Mouse (Mus musculus): ENCODE data around the gene Hepacam2.

- peak; percentile 91 for TF ChIP-seq CTCF (IDR thresholded peaks at IDR 0.05)
- TF ChIP-seq POLR2A (IDR thresholded peaks at IDR 0.05; ENCODE audit: insufficient read depth, low read depth, low read length) = no peak
- no peak for TF ChIP-seq EP300 (IDR thresholded peaks at IDR 0.05; ENCODE audit: insufficient read depth, low read depth, low read length)
These were observed 1.9 kb downstream of the Hepacam2 start for GRCm38 (mm10) chr6:3496210-3496609.

Data from heart, adult 2 months (tissue).